Mouse (Mus musculus): Measurements from ENCODE around the gene Dvl2.

Dvl2 gene

GRCm38 (mm10) chr11:69980196-69981140 is 19.9 kb upstream of the Dvl2 start:
- in situ Hi-C loops (cut with MboI; ENCODE audit: low pct_unique_long_range_greater_than_20kb in 1 of 2, low sequenced_read_pairs in 2 of 2, unreplicated experiment in 1 of 2): no loop called here

- in situ Hi-C loops (cut with MboI; ENCODE audit: low pct_unique_long_range_greater_than_20kb in 1 of 2, low sequenced_read_pairs in 2 of 2, unreplicated experiment in 1 of 2): no loop called here
Observed at GRCm38 (mm10) chr11:69981141-69981762, 19.1 kb upstream of the Dvl2 start, which contains the start of gene Ctdnep1. TSS of gene Ctdnep1 (plus strand) at chr11:69981156.

GRCm38 (mm10) chr11:69982225-69982624 is 18.2 kb upstream of the Dvl2 start, which contains the start of gene Elp5:
TSS of gene Elp5 (minus strand) at chr11:69982517.
- in situ Hi-C loops (cut with MboI; ENCODE audit: low pct_unique_long_range_greater_than_20kb in 1 of 2, low sequenced_read_pairs in 2 of 2, unreplicated experiment in 1 of 2): no loop called here

- in situ Hi-C loops (cut with MboI; ENCODE audit: low pct_unique_long_range_greater_than_20kb in 1 of 2, low sequenced_read_pairs in 2 of 2, unreplicated experiment in 1 of 2): no loop called here
Observed at GRCm38 (mm10) chr11:69982877-69983276, 17.5 kb upstream of the Dvl2 start.

GRCm38 (mm10) chr11:69983377-69983776 is 17.0 kb upstream of the Dvl2 start:
- in situ Hi-C loops (cut with MboI; ENCODE audit: low pct_unique_long_range_greater_than_20kb in 1 of 2, low sequenced_read_pairs in 2 of 2, unreplicated experiment in 1 of 2): no loop called here

- in situ Hi-C loops (cut with MboI; ENCODE audit: low pct_unique_long_range_greater_than_20kb in 1 of 2, low sequenced_read_pairs in 2 of 2, unreplicated experiment in 1 of 2): no loop called here
Observed at GRCm38 (mm10) chr11:69984431-69984830, 16.0 kb upstream of the Dvl2 start.

- in situ Hi-C loops (cut with MboI; ENCODE audit: low pct_unique_long_range_greater_than_20kb in 1 of 2, low sequenced_read_pairs in 2 of 2, unreplicated experiment in 1 of 2): no loop called here
Observed at GRCm38 (mm10) chr11:69989949-69990348, 10.4 kb upstream of the Dvl2 start.

GRCm38 (mm10) chr11:69990850-69991691 is 9.3 kb upstream of the Dvl2 start, which contains the start of gene Gabarap:
TSS of gene Gabarap (plus strand) at chr11:69991143.
- in situ Hi-C loops (cut with MboI; ENCODE audit: low pct_unique_long_range_greater_than_20kb in 1 of 2, low sequenced_read_pairs in 2 of 2, unreplicated experiment in 1 of 2): no loop called here

GRCm38 (mm10) chr11:69991711-69992110 is 8.7 kb upstream of the Dvl2 start:
- in situ Hi-C loops (cut with MboI; ENCODE audit: low pct_unique_long_range_greater_than_20kb in 1 of 2, low sequenced_read_pairs in 2 of 2, unreplicated experiment in 1 of 2): no loop called here

GRCm38 (mm10) chr11:69992396-69992795 is 8.0 kb upstream of the Dvl2 start:
- in situ Hi-C loops (cut with MboI; ENCODE audit: low pct_unique_long_range_greater_than_20kb in 1 of 2, low sequenced_read_pairs in 2 of 2, unreplicated experiment in 1 of 2): no loop called here

- in situ Hi-C loops (cut with MboI; ENCODE audit: low pct_unique_long_range_greater_than_20kb in 1 of 2, low sequenced_read_pairs in 2 of 2, unreplicated experiment in 1 of 2): no loop called here
Observed at GRCm38 (mm10) chr11:69992932-69993331, 7.5 kb upstream of the Dvl2 start.

GRCm38 (mm10) chr11:69994401-69995090 is 5.8 kb upstream of the Dvl2 start:
- in situ Hi-C loops (cut with MboI; ENCODE audit: low pct_unique_long_range_greater_than_20kb in 1 of 2, low sequenced_read_pairs in 2 of 2, unreplicated experiment in 1 of 2): no loop called here

GRCm38 (mm10) chr11:69995391-69995960 is 4.9 kb upstream of the Dvl2 start, which contains the start of gene Phf23:
TSS of gene Phf23 (plus strand) at chr11:69995777.
- in situ Hi-C loops (cut with MboI; ENCODE audit: low pct_unique_long_range_greater_than_20kb in 1 of 2, low sequenced_read_pairs in 2 of 2, unreplicated experiment in 1 of 2): no loop called here

- in situ Hi-C loops (cut with MboI; ENCODE audit: low pct_unique_long_range_greater_than_20kb in 1 of 2, low sequenced_read_pairs in 2 of 2, unreplicated experiment in 1 of 2): no loop called here
Observed at GRCm38 (mm10) chr11:69996161-69997061, 4.0 kb upstream of the Dvl2 start.

GRCm38 (mm10) chr11:69997070-69997509 is 3.3 kb upstream of the Dvl2 start:
- in situ Hi-C loops (cut with MboI; ENCODE audit: low pct_unique_long_range_greater_than_20kb in 1 of 2, low sequenced_read_pairs in 2 of 2, unreplicated experiment in 1 of 2): no loop called here

- in situ Hi-C loops (cut with MboI; ENCODE audit: low pct_unique_long_range_greater_than_20kb in 1 of 2, low sequenced_read_pairs in 2 of 2, unreplicated experiment in 1 of 2): no loop called here
Observed at GRCm38 (mm10) chr11:69998567-69999491, 1.6 kb upstream of the Dvl2 start.

All from mouse embryonic stem cell (cell line).